Mouse (Mus musculus): ENCODE results near the gene Olfr1357.
"Not testable (repeated sequence)": the region's sequence is repeated elsewhere in the genome, so short reads cannot be mapped to it uniquely, and the experiment has no call there.

The Olfr1357 gene

GRCm38 (mm10) chr10:78617974-78618373 lies at the start of gene Olfr1357:
TSS of gene Olfr1357 (minus strand) at chr10:78618074.
- DNase-seq (ENCODE audit: extremely low spot score, low spot score) = no peak

- DNase-seq (ENCODE audit: extremely low spot score, low spot score) = not testable (repeated sequence)
These were observed 48.8 kb upstream of the Olfr1357 start for GRCm38 (mm10) chr10:78666696-78667095.

GRCm38 (mm10) chr10:78664546-78664945 lies 46.7 kb upstream of the Olfr1357 start:
- no peak for DNase-seq (ENCODE audit: extremely low spot score, low spot score)

GRCm38 (mm10) chr10:78661198-78661597 lies 43.3 kb upstream of the Olfr1357 start:
- no peak for DNase-seq (ENCODE audit: extremely low spot score, low spot score)

GRCm38 (mm10) chr10:78632311-78632710 lies 14.4 kb upstream of the Olfr1357 start:
- DNase-seq (ENCODE audit: extremely low spot score, low spot score) = peak; percentile 29

GRCm38 (mm10) chr10:78630194-78630593 lies 12.3 kb upstream of the Olfr1357 start:
- DNase-seq (ENCODE audit: extremely low spot score, low spot score) = no peak

GRCm38 (mm10) chr10:78623143-78623542 lies 5.3 kb upstream of the Olfr1357 start:
- not testable (repeated sequence) for DNase-seq (ENCODE audit: extremely low spot score, low spot score)

- no peak for DNase-seq (ENCODE audit: extremely low spot score, low spot score)
These were observed 10.3 kb downstream of the Olfr1357 start for GRCm38 (mm10) chr10:78607602-78608001.

GRCm38 (mm10) chr10:78605080-78605479 lies 12.8 kb downstream of the Olfr1357 start:
- no peak for DNase-seq (ENCODE audit: extremely low spot score, low spot score)

GRCm38 (mm10) chr10:78599865-78600264 lies 18.0 kb downstream of the Olfr1357 start:
- DNase-seq (ENCODE audit: extremely low spot score, low spot score) = no peak

- no peak for DNase-seq (ENCODE audit: extremely low spot score, low spot score)
These were observed 23.3 kb downstream of the Olfr1357 start for GRCm38 (mm10) chr10:78594566-78594965.

- no peak for DNase-seq (ENCODE audit: extremely low spot score, low spot score)
These were observed 23.7 kb downstream of the Olfr1357 start for GRCm38 (mm10) chr10:78594157-78594556.

GRCm38 (mm10) chr10:78593736-78594135 lies 24.1 kb downstream of the Olfr1357 start:
- no peak for DNase-seq (ENCODE audit: extremely low spot score, low spot score)

- DNase-seq (ENCODE audit: extremely low spot score, low spot score) = no peak
These were observed 25.0 kb downstream of the Olfr1357 start for GRCm38 (mm10) chr10:78592856-78593379.

- DNase-seq (ENCODE audit: extremely low spot score, low spot score) = peak; percentile 68
These were observed 26.2 kb downstream of the Olfr1357 start, which contains the start of gene Syde1 for GRCm38 (mm10) chr10:78591406-78592328. TSS of gene Syde1 (minus strand) at chr10:78591964.

- peak; percentile 23 for DNase-seq (ENCODE audit: extremely low spot score, low spot score)
These were observed 27.1 kb downstream of the Olfr1357 start for GRCm38 (mm10) chr10:78590744-78591143.

- no peak for DNase-seq (ENCODE audit: extremely low spot score, low spot score)
These were observed 28.0 kb downstream of the Olfr1357 start for GRCm38 (mm10) chr10:78589901-78590300.

- DNase-seq (ENCODE audit: extremely low spot score, low spot score) = no peak
These were observed 28.6 kb downstream of the Olfr1357 start for GRCm38 (mm10) chr10:78589291-78589690.

- no peak for DNase-seq (ENCODE audit: extremely low spot score, low spot score)
These were observed 31.8 kb downstream of the Olfr1357 start for GRCm38 (mm10) chr10:78586026-78586425.

GRCm38 (mm10) chr10:78585606-78586005 lies 32.3 kb downstream of the Olfr1357 start:
- no peak for DNase-seq (ENCODE audit: extremely low spot score, low spot score)

- DNase-seq (ENCODE audit: extremely low spot score, low spot score) = no peak
These were observed 32.9 kb downstream of the Olfr1357 start for GRCm38 (mm10) chr10:78584996-78585395.

GRCm38 (mm10) chr10:78583939-78584338 lies 33.9 kb downstream of the Olfr1357 start:
- no peak for DNase-seq (ENCODE audit: extremely low spot score, low spot score)

GRCm38 (mm10) chr10:78583347-78583746 lies 34.5 kb downstream of the Olfr1357 start:
- no peak for DNase-seq (ENCODE audit: extremely low spot score, low spot score)
